Mouse (Mus musculus) liver, embryonic 16.5 days (tissue): ENCODE data around the gene Gm9964. TPM values are rescaled to one million over a fixed set of nuclear protein-coding genes. Genes with fewer than 3 reads are reported as not detected.

Experiments
- ATAC-seq: fragments of 200-750 bp; cut with Nextera tagmentation; 2 replicates; pipeline ENCODE4 v1.8.0; 2017; ENCODE audit warnings: low read depth, mild to moderate bottlenecking, moderate number of reproducible peaks, moderate library complexity
- H3K27ac ChIP-seq: fragments of 300-500 bp; sonication (generic); 2 replicates; pipeline ENCODE4 v1.5.1; 2014; ENCODE audit warnings: mild to moderate bottlenecking, low read length
- H3K27me3 ChIP-seq: fragments of 300-500 bp; sonication (generic); 2 replicates; pipeline ENCODE4 v1.6.1; 2014; ENCODE audit warnings: low read depth, low read length, mixed read lengths; ENCODE audit not compliant: control insufficient read depth, insufficient read depth
- H3K36me3 ChIP-seq: fragments of 300-500 bp; sonication (generic); 2 replicates; pipeline ENCODE4 v1.6.1; 2014; ENCODE audit warnings: mild to moderate bottlenecking; ENCODE audit not compliant: control insufficient read depth, insufficient read depth
- H3K4me1 ChIP-seq: fragments of 300-500 bp; sonication (generic); 2 replicates; pipeline ENCODE4 v1.6.1; 2014; ENCODE audit warnings: low read depth, low read length, mixed read lengths; ENCODE audit not compliant: control insufficient read depth
- H3K4me2 ChIP-seq: fragments of 300-500 bp; sonication (generic); 2 replicates; pipeline ENCODE4 v1.6.1; 2014; ENCODE audit warnings: low read depth, low read length, mixed read lengths
- H3K4me3 ChIP-seq: fragments of 300-500 bp; sonication (generic); 2 replicates; pipeline ENCODE4 v1.5.1; 2014; ENCODE audit warnings: low read depth, mild to moderate bottlenecking, low read length
- H3K9ac ChIP-seq: fragments of 300-500 bp; sonication (generic); 2 replicates; pipeline ENCODE4 v1.6.1; 2014; ENCODE audit warnings: low read depth, low read length
- H3K9me3 ChIP-seq: fragments of 300-500 bp; sonication (generic); replicated peaks from 2 replicates; pipeline ENCODE4 v1.6.1; 2016; ENCODE audit warnings: low read length; ENCODE audit not compliant: control insufficient read depth
- WGBS: fragments of 180-500 bp; shearing (Covaris S2); extraction: QIAGEN DNeasy Blood & Tissue Kit; methylation state at CpG from one replicate; pipeline ENCODE4 v1.1.7; 2014; ENCODE audit not compliant: insufficient replicate concordance; 5-methylcytosine and 5-hydroxymethylcytosine counted together
- polyA plus RNA-seq: library from polyadenylated mRNA; unstranded; fragments of >200 nt; fragmentation: Nextera tagmentation; extraction: Ambion mirVana; gene quantifications from 2 replicates; pipeline ENCODE4 v1.2.1, GENCODE M21; 2015

The Gm9964 gene
- polyA plus RNA-seq, result not detected in 2 replicates

GRCm38 (mm10) chr11:79296856-79297491 lies at the start of gene Gm9964:
TSS of gene Gm9964 (minus strand) at chr11:79296906.
- H3K36me3 ChIP-seq, result no peaks in the 10 kb centered on the region
- 20% methylated on average over 5 of the region's 5 CpGs for WGBS
- no peak within 1 kb of the TSS for H3K4me2 ChIP-seq
- no peak within 1 kb of the TSS for H3K27ac ChIP-seq
- ATAC-seq, result no peak
- H3K9ac ChIP-seq, result no peak within 1 kb of the TSS
- H3K27me3 ChIP-seq, result no peaks in the 10 kb centered on the region
- H3K4me3 ChIP-seq, result no peak within 1 kb of the TSS
- no peaks in the 10 kb centered on the region for H3K9me3 ChIP-seq
- no peaks in the 10 kb centered on the region for H3K4me1 ChIP-seq

- ATAC-seq, result peak; percentile 69
- Histone ChIP-seq H3K4me1 (peaks cover 6% of the 10 kb centered on the region), H3K9me3 (no peaks in the 10 kb centered on the region; the same call in 1 of the 2 replicates), H3K4me2 (peak overlapping the region; percentile 84), H3K9ac (peak overlapping the region; percentile 83), H3K27me3 (no peaks in the 10 kb centered on the region), H3K36me3 (no peaks in the 10 kb centered on the region), H3K27ac (peak overlapping the region; percentile 64), H3K4me3 (peak overlapping the region; percentile 83)
- WGBS, result 1% methylated on average over 44 of the region's 63 CpGs
Measured at GRCm38 (mm10) chr11:79339808-79340781, 43.4 kb upstream of the Gm9964 start.

GRCm38 (mm10) chr11:79339234-79339807 lies 42.6 kb upstream of the Gm9964 start, which contains the start of gene Nf1:
TSS of gene Nf1 (plus strand) at chr11:79339693.
- no peaks in the 10 kb centered on the region; the same call in 1 of the 2 replicates for H3K9me3 ChIP-seq
- H3K27me3 ChIP-seq, result no peaks in the 10 kb centered on the region
- WGBS, result under 1% methylated on average over 43 of the region's 49 CpGs
- H3K4me3 ChIP-seq, result peak within 1 kb of the TSS; percentile 83
- peak within 1 kb of the TSS; percentile 64 for H3K27ac ChIP-seq
- peak within 1 kb of the TSS; percentile 83 for H3K9ac ChIP-seq
- peak; percentile 85 for ATAC-seq
- peaks cover 6% of the 10 kb centered on the region for H3K4me1 ChIP-seq
- H3K36me3 ChIP-seq, result no peaks in the 10 kb centered on the region
- H3K4me2 ChIP-seq, result peak within 1 kb of the TSS; percentile 84

- H3K27ac ChIP-seq, result no peak overlapping the region
- peak overlapping the region; percentile 83 for H3K4me3 ChIP-seq
- H3K4me2 ChIP-seq, result peak overlapping the region; percentile 84
- H3K9me3 ChIP-seq, result no peaks in the 10 kb centered on the region; the same call in 1 of the 2 replicates
- 35% methylated on average over 4 of the region's 4 CpGs for WGBS
- no peaks in the 10 kb centered on the region for H3K27me3 ChIP-seq
- peaks cover 6% of the 10 kb centered on the region for H3K4me1 ChIP-seq
- ATAC-seq, result no peak
- no peak overlapping the region; the same call in 1 of the 2 replicates for H3K9ac ChIP-seq
- H3K36me3 ChIP-seq, result no peaks in the 10 kb centered on the region
Measured at GRCm38 (mm10) chr11:79338621-79339020, 41.9 kb upstream of the Gm9964 start.

GRCm38 (mm10) chr11:79336722-79337267 lies 40.1 kb upstream of the Gm9964 start:
- no peak overlapping the region for H3K4me2 ChIP-seq
- no peak overlapping the region for H3K9ac ChIP-seq
- H3K9me3 ChIP-seq, result no peaks in the 10 kb centered on the region; the same call in 1 of the 2 replicates
- WGBS, result 69% methylated on average over 5 of the region's 5 CpGs
- no peaks in the 10 kb centered on the region for H3K36me3 ChIP-seq
- H3K27me3 ChIP-seq, result no peaks in the 10 kb centered on the region
- H3K4me1 ChIP-seq, result peaks cover 6% of the 10 kb centered on the region
- no peak for ATAC-seq
- H3K27ac ChIP-seq, result no peak overlapping the region
- no peak overlapping the region for H3K4me3 ChIP-seq

- H3K4me3 ChIP-seq, result no peak overlapping the region
- WGBS, result 83% methylated on average over 6 of the region's 6 CpGs
Measured at GRCm38 (mm10) chr11:79335077-79335476, 38.4 kb upstream of the Gm9964 start.

GRCm38 (mm10) chr11:79329585-79329984 lies 32.9 kb upstream of the Gm9964 start:
- Histone ChIP-seq H3K9ac (no peak overlapping the region), H3K36me3 (no peaks in the 10 kb centered on the region), H3K9me3 (no peaks in the 10 kb centered on the region), H3K4me1 (no peaks in the 10 kb centered on the region; the same call in 1 of the 2 replicates), H3K4me3 (no peak overlapping the region), H3K27ac (no peak overlapping the region), H3K4me2 (no peak overlapping the region), H3K27me3 (no peaks in the 10 kb centered on the region)
- ATAC-seq, result no peak
- 84% methylated on average over 1 of the region's 1 CpGs for WGBS

More at GRCm38 (mm10) chr11:79335077-79335476, 38.4 kb upstream of the Gm9964 start:
- Histone ChIP-seq H3K27me3 (no peaks in the 10 kb centered on the region), H3K27ac (no peak overlapping the region), H3K9ac (no peak overlapping the region), H3K36me3 (no peaks in the 10 kb centered on the region), H3K9me3 (no peaks in the 10 kb centered on the region; the same call in 1 of the 2 replicates), H3K4me2 (no peak overlapping the region), H3K4me1 (no peaks in the 10 kb centered on the region; the same call in 1 of the 2 replicates)
- no peak for ATAC-seq

GRCm38 (mm10) chr11:79328060-79328459 lies 31.4 kb upstream of the Gm9964 start:
- no peak overlapping the region for H3K4me3 ChIP-seq
- H3K27me3 ChIP-seq, result no peaks in the 10 kb centered on the region
- WGBS, result 59% methylated on average over 4 of the region's 4 CpGs
- H3K36me3 ChIP-seq, result no peaks in the 10 kb centered on the region
- H3K9me3 ChIP-seq, result no peaks in the 10 kb centered on the region
- no peak overlapping the region for H3K27ac ChIP-seq
- no peak overlapping the region for H3K4me2 ChIP-seq
- no peak for ATAC-seq
- no peak overlapping the region for H3K9ac ChIP-seq
- no peaks in the 10 kb centered on the region; the same call in 1 of the 2 replicates for H3K4me1 ChIP-seq
